Mouse (Mus musculus) brain, embryonic 14.5 days (tissue): ENCODE measurements at regions not wholly inside any gene's neighbourhood (a gene's known extent, or its start where the extent isn't known, plus 50 kb on each side); places are given as distances from the start of the nearest gene placed in this dataset.
A peak's percentile ranks its signal among the peaks of the same experiment; 100 is the strongest.

Experiments used
- DNase-seq: peaks from one replicate; pipeline ENCODE4 v3.0.0-alpha.2; 2011; ENCODE audit warnings: low read depth
- CTCF ChIP-seq: fragments of 200-500 bp; IDR thresholded peaks from 2 replicates; pipeline ENCODE4 v1.5.1; 2012; ENCODE audit warnings: inconsistent platforms, mild to moderate bottlenecking, moderate library complexity, borderline replicate concordance; ENCODE audit not compliant: insufficient read depth, insufficient read length; ENCODE audit errors: extremely low read depth
- POLR2A ChIP-seq: fragments of 200-500 bp; IDR thresholded peaks from 2 replicates; pipeline ENCODE4 v1.6.1; 2012; ENCODE audit warnings: mild to moderate bottlenecking, inconsistent platforms, borderline replicate concordance; ENCODE audit not compliant: poor library complexity, insufficient read depth, insufficient read length, severe bottlenecking; ENCODE audit errors: extremely low read depth

DNA sequence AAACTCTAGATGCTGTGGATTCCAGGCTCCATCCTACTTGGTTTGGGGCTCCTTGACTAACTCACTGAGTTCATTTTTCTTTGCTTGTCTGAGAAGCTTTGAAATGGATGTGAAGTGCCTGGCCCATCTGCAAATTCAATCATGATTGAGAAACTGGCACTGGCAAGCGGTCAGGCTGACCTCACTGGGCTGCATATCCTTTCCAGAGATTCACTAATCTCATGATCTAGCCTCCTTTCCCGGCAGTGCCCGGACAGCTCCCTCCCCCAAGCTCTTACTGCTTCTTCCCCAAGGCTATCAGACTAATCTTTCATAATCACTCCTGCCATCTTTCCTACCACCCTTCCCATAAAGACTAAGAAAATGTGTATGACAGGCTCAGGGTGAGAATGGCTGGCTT, 239.9 kb downstream of the Gm19410 start:
- no peak for TF ChIP-seq POLR2A
- DNase-seq, result no peak

GRCm38 (mm10) chr8:36007724-36008123, 242.1 kb downstream of the Gm19410 start:
- DNase-seq, result no peak
- TF ChIP-seq CTCF (no peak), POLR2A (no peak)

DNA sequence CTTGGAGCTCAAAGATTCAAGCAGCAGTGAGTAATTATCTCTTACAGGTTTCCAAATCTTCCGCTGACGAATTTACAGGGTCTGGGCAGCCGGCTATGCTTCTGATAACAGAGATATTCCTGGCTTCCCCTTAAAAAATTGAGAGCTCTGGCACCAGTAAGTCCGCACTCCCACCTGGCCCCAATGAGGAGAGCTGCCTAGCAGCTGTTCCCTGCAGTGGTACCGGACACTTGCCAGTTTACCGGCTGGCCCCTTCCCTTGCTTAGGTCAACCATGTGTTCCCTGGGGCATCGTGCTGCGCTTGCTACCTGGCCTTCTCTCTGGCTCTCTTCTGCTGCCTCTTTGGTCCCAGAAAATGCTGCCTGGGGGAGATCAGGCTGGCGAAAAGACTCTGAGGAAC, 244.0 kb downstream of the Gm19410 start:
- DNase-seq, result no peak
- no peak for TF ChIP-seq POLR2A
- no peak for TF ChIP-seq CTCF

DNA sequence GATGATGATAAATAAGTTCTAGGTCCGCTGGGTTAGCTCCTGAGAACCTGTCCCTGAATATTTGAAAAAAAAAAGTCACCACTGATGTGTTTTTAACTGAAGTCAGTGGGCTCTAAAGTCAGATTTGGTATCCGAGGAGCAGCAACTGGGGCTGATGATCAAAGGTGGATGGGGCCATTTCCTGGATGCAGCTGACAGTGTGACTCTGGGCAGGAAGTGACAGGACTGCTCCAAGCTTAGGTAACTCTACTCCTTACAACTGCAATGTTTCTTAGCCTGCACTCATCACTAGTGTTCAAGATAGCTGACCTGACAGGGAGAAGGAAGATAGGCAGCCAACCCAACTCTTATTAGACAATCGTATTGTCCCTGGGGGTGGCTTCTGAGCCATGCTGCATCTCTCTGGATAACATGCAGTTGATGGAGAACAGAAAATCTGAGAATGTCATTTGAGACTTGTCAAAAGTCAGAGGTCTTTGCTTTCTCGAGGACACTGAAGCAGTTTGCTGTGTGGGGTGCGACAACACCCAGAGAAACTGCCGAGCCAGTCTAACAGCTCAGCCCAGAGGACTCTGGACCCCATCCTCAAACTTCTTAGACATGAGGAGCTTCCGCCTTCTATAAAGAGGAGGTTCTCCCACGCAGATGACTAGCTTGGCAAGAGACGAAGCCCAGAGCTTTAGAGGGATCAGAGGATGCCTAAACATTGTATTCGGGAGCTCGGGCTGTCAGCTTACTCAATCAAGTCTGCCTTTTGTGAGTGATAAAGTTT, 245.0 kb downstream of the Gm19410 start:
- DNase-seq, result no peak
- TF ChIP-seq POLR2A (no peak), CTCF (no peak)

- TF ChIP-seq POLR2A, result no peak
- peak; percentile 94 for DNase-seq
These were observed 249.3 kb downstream of the Gm19410 start for GRCm38 (mm10) chr8:36014862-36015261.

GRCm38 (mm10) chr8:36016321-36017114, 250.9 kb downstream of the Gm19410 start:
- TF ChIP-seq POLR2A (no peak), CTCF (no peak)
- DNase-seq, result peak; percentile 83

GRCm38 (mm10) chr8:36018993-36019753, 253.6 kb downstream of the Gm19410 start:
- DNase-seq, result no peak
- TF ChIP-seq CTCF (no peak), POLR2A (no peak)

GRCm38 (mm10) chr8:36019895-36020294, 254.3 kb downstream of the Gm19410 start:
- TF ChIP-seq POLR2A (no peak), CTCF (no peak)
- no peak for DNase-seq

DNA sequence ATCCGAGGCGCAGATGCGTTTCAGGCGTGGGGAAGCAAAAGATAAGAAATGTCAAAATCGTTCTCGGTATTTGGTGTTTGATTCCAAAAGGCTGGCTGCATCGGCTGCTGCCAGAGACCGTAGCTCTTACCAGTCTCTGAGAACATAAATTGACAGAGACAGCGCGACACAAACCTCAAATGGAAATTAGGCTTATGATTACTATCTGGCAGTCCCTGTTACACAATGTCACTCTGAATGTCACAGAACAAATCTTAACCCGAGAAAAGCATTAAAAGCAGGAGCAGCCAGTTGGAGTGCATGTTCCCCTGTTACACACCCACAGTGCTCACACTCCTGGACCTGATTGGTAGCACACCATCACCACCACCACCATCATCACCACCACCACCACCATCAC, 262.0 kb downstream of the Gm19410 start:
- peak; percentile 19 for DNase-seq
- TF ChIP-seq POLR2A (no peak), CTCF (no peak)

DNA sequence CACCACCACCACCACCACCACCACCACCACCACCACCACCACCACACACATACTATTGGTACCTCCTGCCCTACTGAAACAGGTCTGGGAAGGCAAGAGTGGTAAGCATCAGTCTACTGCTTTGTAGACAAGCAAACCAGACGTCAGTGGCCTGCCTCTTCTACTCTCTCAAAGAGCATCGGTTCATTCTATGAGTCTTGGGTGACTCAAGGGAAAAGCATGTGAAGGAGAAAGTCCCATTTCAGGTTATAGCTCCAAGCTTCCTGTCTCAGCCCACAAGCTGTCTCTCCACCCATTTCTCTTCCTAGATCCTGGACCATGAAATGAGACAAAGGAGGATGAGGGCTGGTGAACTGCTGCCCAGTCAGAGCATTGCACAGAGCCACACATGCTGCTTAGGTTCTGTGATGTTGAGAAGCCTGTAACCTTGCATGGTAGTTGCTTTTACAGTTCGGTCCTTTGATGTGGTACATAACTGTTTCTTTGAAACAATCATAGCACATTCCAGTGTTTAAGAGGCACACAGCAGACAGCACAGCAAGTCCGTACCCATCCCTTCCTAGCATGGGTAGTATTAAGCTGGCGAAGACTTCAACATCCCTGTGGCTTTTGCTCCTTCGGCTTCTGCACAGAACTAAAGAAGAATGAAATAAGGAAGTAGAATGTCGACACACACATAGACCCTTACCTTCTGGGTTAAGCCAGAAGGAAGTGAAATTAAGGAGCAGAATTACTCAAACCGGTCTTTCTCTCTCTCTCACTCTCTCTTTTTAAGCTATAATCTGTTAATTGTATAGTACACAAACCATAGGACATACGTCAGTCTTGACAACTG, 262.7 kb downstream of the Gm19410 start:
- no peak for DNase-seq
- TF ChIP-seq POLR2A (no peak), CTCF (no peak)

DNA sequence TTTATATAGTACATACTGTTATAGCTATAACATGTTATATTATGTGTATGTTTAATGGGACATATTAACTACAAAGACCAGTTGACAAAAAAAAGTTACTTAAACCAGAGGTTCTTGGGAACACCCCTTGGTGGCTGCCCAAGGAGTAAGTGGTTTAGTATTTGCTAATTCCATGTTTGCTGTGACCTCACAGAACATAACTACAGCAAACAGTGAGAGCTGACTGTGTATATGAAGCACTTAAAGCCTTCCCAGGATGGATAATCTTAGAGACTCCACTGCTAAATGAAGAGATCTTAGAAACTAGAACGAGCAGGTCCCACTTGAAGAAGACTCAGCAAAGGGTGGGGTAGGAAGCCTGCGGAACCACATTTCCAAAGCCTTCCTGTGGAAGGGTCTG, 263.9 kb downstream of the Gm19410 start:
- DNase-seq, result no peak
- TF ChIP-seq CTCF, result no peak
- TF ChIP-seq POLR2A, result no peak
